Mouse (Mus musculus) cerebellum, adult 18-20 months (tissue): Measurements from ENCODE around the gene BC067074.

Experiments used
- DNase-seq, 2 experiments: peaks; one replicate each; pipeline ENCODE4 v3.0.0; 2021

Gene BC067074

GRCm38 (mm10) chr13:113324241-113324640 is 31.3 kb downstream of the BC067074 start:
- DNase-seq, result no peak

GRCm38 (mm10) chr13:113325678-113326077 is 32.7 kb downstream of the BC067074 start:
- DNase-seq, result no peak

GRCm38 (mm10) chr13:113332256-113332655 is 39.3 kb downstream of the BC067074 start:
- DNase-seq, result no peak

GRCm38 (mm10) chr13:113333374-113333773 is 40.4 kb downstream of the BC067074 start:
- no peak for DNase-seq

- no peak for DNase-seq
Measured at GRCm38 (mm10) chr13:113333931-113334330, 41.0 kb downstream of the BC067074 start.

- DNase-seq, result no peak
Measured at GRCm38 (mm10) chr13:113334773-113335172, 41.8 kb downstream of the BC067074 start.

GRCm38 (mm10) chr13:113337223-113337858 is 44.4 kb downstream of the BC067074 start:
- DNase-seq, result peak; percentile 63 to 71

- DNase-seq, result no peak
Measured at GRCm38 (mm10) chr13:113340644-113341043, 47.7 kb downstream of the BC067074 start.

GRCm38 (mm10) chr13:113341161-113341560 is 48.2 kb downstream of the BC067074 start:
- no peak for DNase-seq

GRCm38 (mm10) chr13:113342355-113342919 is 49.5 kb downstream of the BC067074 start:
- DNase-seq, result no peak

- DNase-seq, result no peak
Measured at GRCm38 (mm10) chr13:113350743-113351430, 57.9 kb downstream of the BC067074 start.

- no peak for DNase-seq
Measured at GRCm38 (mm10) chr13:113353546-113353945, 60.6 kb downstream of the BC067074 start.

- DNase-seq, result no peak
Measured at GRCm38 (mm10) chr13:113353955-113354354, 61.0 kb downstream of the BC067074 start.

GRCm38 (mm10) chr13:113355022-113355421 is 62.1 kb downstream of the BC067074 start:
- peak in 1 of 2 experiments; percentile 22 for DNase-seq

- no peak for DNase-seq
Measured at GRCm38 (mm10) chr13:113357438-113358144, 64.6 kb downstream of the BC067074 start.

GRCm38 (mm10) chr13:113359676-113360075 is 66.7 kb downstream of the BC067074 start:
- no peak for DNase-seq

GRCm38 (mm10) chr13:113365976-113366375 is 73.0 kb downstream of the BC067074 start:
- no peak for DNase-seq

GRCm38 (mm10) chr13:113368931-113369579 is 76.1 kb downstream of the BC067074 start:
- DNase-seq, result no peak

GRCm38 (mm10) chr13:113369622-113370021 is 76.7 kb downstream of the BC067074 start:
- DNase-seq, result no peak

GRCm38 (mm10) chr13:113373291-113374083 is 80.5 kb downstream of the BC067074 start:
- no peak for DNase-seq

GRCm38 (mm10) chr13:113374084-113374405 is 81.1 kb downstream of the BC067074 start:
- DNase-seq, result no peak

- DNase-seq, result no peak
Measured at GRCm38 (mm10) chr13:113377631-113378030, 84.7 kb downstream of the BC067074 start.
